Mouse (Mus musculus) lung, postnatal 0 days (tissue): ENCODE results near the gene Uvrag.

ENCODE experiments used
- CTCF ChIP-seq: IDR thresholded peaks from 2 replicates; pipeline ENCODE4 v1.5.1; 2016; ENCODE audit warnings: antibody characterized with exemption, mild to moderate bottlenecking
- EP300 ChIP-seq: IDR thresholded peaks from 2 replicates; pipeline ENCODE4 v1.6.1; 2016; ENCODE audit warnings: antibody characterized with exemption, mild to moderate bottlenecking, control low read depth

GRCm38 (mm10) chr7:99050882-99051281, 90.1 kb downstream of the Uvrag start:
- no peak for TF ChIP-seq CTCF
- no peak for TF ChIP-seq EP300
